Mouse (Mus musculus) G1E (cell line): ENCODE results near the gene Kctd4.

Experiments used
- CTCF ChIP-seq: IDR thresholded peaks from 2 replicates; pipeline ENCODE4 v1.5.1; 2012; ENCODE audit warnings: low read depth, low read length, inconsistent platforms, mixed read lengths
- GATA1 ChIP-seq: IDR thresholded peaks from 2 replicates; pipeline ENCODE4 v1.6.1; 2012; ENCODE audit warnings: borderline replicate concordance, low read length, inconsistent platforms, mixed read lengths
- GATA2 ChIP-seq: IDR thresholded peaks from 2 replicates; pipeline ENCODE4 v1.6.1; 2012; ENCODE audit warnings: low read depth, low read length, inconsistent platforms, borderline replicate concordance
- POLR2AphosphoS5 ChIP-seq: IDR thresholded peaks from 2 replicates; pipeline ENCODE4 v1.6.1; 2012; ENCODE audit warnings: low read depth, low read length, inconsistent platforms; ENCODE audit not compliant: insufficient replicate concordance
- TAL1 ChIP-seq: conservative IDR thresholded peaks from 2 replicates; pipeline ENCODE4 v1.6.1; 2012; ENCODE audit warnings: low read depth, low read length, inconsistent platforms, mixed read lengths

- TF ChIP-seq CTCF (no peak), TAL1 (no peak), GATA1 (no peak), GATA2 (no peak), POLR2AphosphoS5 (no peak)
Measured at GRCm38 (mm10) chr14:75962250-75962649, 7.4 kb downstream of the Kctd4 start.
